8 mouse cellular contexts compared by ENCODE assay signal in genomic region chr13:51408519-51409001, GRCm38 (mm10). TPM values are rescaled to one million over a fixed set of nuclear protein-coding genes. Genes with fewer than 3 reads are reported as not detected.
DNase-seq lines count a peak whose midpoint lies in the region; ATAC-seq and TF ChIP-seq lines count a peak whose summit lies in the region.

Gene S1pr3 (plus strand): TSS chr13:51408639.

- no peak for TF ChIP-seq CTCF in ES-Bruce4 (IDR thresholded peaks at IDR 0.05; ENCODE audit: low read depth, low read length)
- no peak for TF ChIP-seq CTCF in brain, embryonic 14.5 days (IDR thresholded peaks at IDR 0.05; ENCODE audit: borderline replicate concordance, extremely low read depth, insufficient read depth, insufficient read length)
- TF ChIP-seq CTCF in liver, embryonic 14.5 days (IDR thresholded peaks at IDR 0.05; ENCODE audit: low read depth): no peak

- ATAC-seq in hindbrain, embryonic 16.5 days: peak; percentile 63
- no peak for ATAC-seq in liver, embryonic 14.5 days (ENCODE audit: insufficient read depth)
- ATAC-seq in neural tube, embryonic 11.5 days (ENCODE audit: insufficient read depth, low FRiP score, low TSS enrichment): peak; percentile 80
- no peak for ATAC-seq in cerebellum, adult (ENCODE audit: insufficient number of reproducible peaks, low FRiP score, low TSS enrichment)

- 1% methylated on average over 33 of the region's 33 CpGs for WGBS in hindbrain, embryonic 16.5 days
- WGBS in liver, embryonic 14.5 days (ENCODE audit: insufficient replicate concordance): under 1% methylated on average over 33 of the region's 33 CpGs
- under 1% methylated on average over 33 of the region's 33 CpGs for WGBS in neural tube, embryonic 11.5 days

- H3K27me3 ChIP-seq in ES-Bruce4 (ENCODE audit: control insufficient read depth, insufficient read depth, low read length, poor library complexity, severe bottlenecking): no peaks in the 10 kb centered on the region
- no peaks in the 10 kb centered on the region for H3K27me3 ChIP-seq in hindbrain, embryonic 16.5 days (replicated peaks; ENCODE audit: control insufficient read depth, insufficient read depth, low read length)
- peaks cover 17% of the 10 kb centered on the region for H3K27me3 ChIP-seq in liver, embryonic 14.5 days (ENCODE audit: control insufficient read depth, insufficient read depth, low read length)
- peaks cover 5% of the 10 kb centered on the region; the same call in 1 of the 2 replicates for H3K27me3 ChIP-seq in neural tube, embryonic 11.5 days (ENCODE audit: control insufficient read depth, insufficient read depth, low read length)

- H3K9ac ChIP-seq in ES-Bruce4 (ENCODE audit: low read depth, poor library complexity, severe bottlenecking): peak within 1 kb of the TSS; percentile 41
- peak within 1 kb of the TSS; percentile 58 for H3K9ac ChIP-seq in hindbrain, embryonic 16.5 days (ENCODE audit: low read depth, low read length)
- no peak within 1 kb of the TSS for H3K9ac ChIP-seq in liver, embryonic 14.5 days (replicated peaks)
- H3K9ac ChIP-seq in neural tube, embryonic 11.5 days (ENCODE audit: low read length): peak within 1 kb of the TSS; percentile 57

- no peaks in the 10 kb centered on the region for H3K9me3 ChIP-seq in ES-Bruce4 (replicated peaks; ENCODE audit: control insufficient read depth, insufficient read depth, low read length, poor library complexity, severe bottlenecking)
- no peaks in the 10 kb centered on the region for H3K9me3 ChIP-seq in hindbrain, embryonic 16.5 days (ENCODE audit: control insufficient read depth, low read length)
- H3K9me3 ChIP-seq in liver, embryonic 14.5 days (ENCODE audit: control insufficient read depth, low read length): no peaks in the 10 kb centered on the region
- no peaks in the 10 kb centered on the region for H3K9me3 ChIP-seq in neural tube, embryonic 11.5 days (ENCODE audit: control insufficient read depth, low read length)

- TF ChIP-seq EP300 in ES-Bruce4 (IDR thresholded peaks at IDR 0.05; ENCODE audit: insufficient read depth, low read depth, low read length): 0 out of 2 replicates have a peak, but pooled peaks have one; percentile 24
- TF ChIP-seq EP300 in liver, embryonic 14.5 days (IDR thresholded peaks at IDR 0.05; ENCODE audit: low read depth): no peak

- H3K4me1 ChIP-seq in ES-Bruce4 (ENCODE audit: control insufficient read depth, insufficient read depth, low read length): no peaks in the 10 kb centered on the region
- H3K4me1 ChIP-seq in hindbrain, embryonic 16.5 days (ENCODE audit: control insufficient read depth, insufficient read depth, low read depth, low read length): peaks cover 14% of the 10 kb centered on the region
- H3K4me1 ChIP-seq in liver, embryonic 14.5 days (replicated peaks; ENCODE audit: control insufficient read depth in 2 of 2, insufficient read depth in 2 of 2, low read length in 1 of 2): peaks cover 0 to 4% of the 10 kb centered on the region in 2 experiments; a peak in 1 of 4 replicates
- peaks cover 5% of the 10 kb centered on the region; the same call in 1 of the 2 replicates for H3K4me1 ChIP-seq in neural tube, embryonic 11.5 days (ENCODE audit: control insufficient read depth, insufficient read depth, low read length)

- no peak for TF ChIP-seq POLR2A in ES-Bruce4 (IDR thresholded peaks at IDR 0.05; ENCODE audit: insufficient read depth, low read length)
- no peak for TF ChIP-seq POLR2A in brain, embryonic 14.5 days (IDR thresholded peaks at IDR 0.05; ENCODE audit: borderline replicate concordance, extremely low read depth, insufficient read depth, insufficient read length, poor library complexity, severe bottlenecking)

- H3K4me3 ChIP-seq in ES-Bruce4 (ENCODE audit: low read depth, low read length): peak within 1 kb of the TSS; percentile 73
- peak within 1 kb of the TSS; percentile 43 for H3K4me3 ChIP-seq in hindbrain, embryonic 16.5 days (ENCODE audit: low read length)
- peak within 1 kb of the TSS; percentile 6 to 37 for H3K4me3 ChIP-seq in liver, embryonic 14.5 days (ENCODE audit: insufficient read depth in 1 of 2, low read depth in 2 of 2, low read length in 2 of 2)
- H3K4me3 ChIP-seq in neural tube, embryonic 11.5 days (ENCODE audit: low read depth, low read length): peak within 1 kb of the TSS; percentile 32

- peak; percentile 72 for DNase-seq in brain, embryonic 14.5 days (ENCODE audit: low read depth)
- peak; percentile 72 for DNase-seq in gastrocnemius, postnatal 25 days
- no peak for DNase-seq in liver, embryonic 14.5 days (ENCODE audit: low read depth in 3 of 3, low spot score in 3 of 3)
- DNase-seq in neural tube, embryonic 11.5 days (ENCODE audit: low spot score): peak; percentile 78
- peak; percentile 33 for DNase-seq in urinary bladder, postnatal 14 days (ENCODE audit: low spot score)

- H3K27ac ChIP-seq in ES-Bruce4 (ENCODE audit: insufficient read depth, low read length): no peak within 1 kb of the TSS
- H3K27ac ChIP-seq in hindbrain, embryonic 16.5 days (ENCODE audit: low read depth, low read length): no peak within 1 kb of the TSS
- H3K27ac ChIP-seq in liver, embryonic 14.5 days: no peak within 1 kb of the TSS
- no peak within 1 kb of the TSS for H3K27ac ChIP-seq in neural tube, embryonic 11.5 days (ENCODE audit: low read depth, low read length)

- H3K4me2 ChIP-seq in hindbrain, embryonic 16.5 days (ENCODE audit: low read length): peak within 1 kb of the TSS; percentile 76
- H3K4me2 ChIP-seq in liver, embryonic 14.5 days (ENCODE audit: low read depth): peak within 1 kb of the TSS; percentile 45
- H3K4me2 ChIP-seq in neural tube, embryonic 11.5 days (ENCODE audit: low read depth): peak within 1 kb of the TSS; percentile 42

- H3K36me3 ChIP-seq in ES-Bruce4 (ENCODE audit: control insufficient read depth, insufficient read depth, low read length, poor library complexity, severe bottlenecking): no peaks in the 10 kb centered on the region
- H3K36me3 ChIP-seq in hindbrain, embryonic 16.5 days (ENCODE audit: control insufficient read depth, insufficient read depth, low read length): no peaks in the 10 kb centered on the region
- H3K36me3 ChIP-seq in liver, embryonic 14.5 days (replicated peaks; ENCODE audit: control insufficient read depth, insufficient read depth, low read depth): no peaks in the 10 kb centered on the region
- H3K36me3 ChIP-seq in neural tube, embryonic 11.5 days (ENCODE audit: control insufficient read depth, insufficient read depth, low read length): no peaks in the 10 kb centered on the region

RNA-seq across cellular contexts. Expression of gene S1pr3, which starts in this region (rescaled TPM):
- 0.88 and 0.97 TPM in 2 replicates for polyA plus RNA-seq in ES-Bruce4 (2011; ENCODE audit: insufficient read depth, insufficient read length, low read depth, missing spikeins)
- 8.2 and 12.8 TPM in 2 replicates for polyA plus RNA-seq in brain, embryonic 14.5 days (2012; rRNA removed)
- 1 to 10 TPM; 4.1 to 4.9 TPM for total RNA-seq in gastrocnemius, postnatal 25 days (2021)
- polyA plus RNA-seq in hindbrain, embryonic 16.5 days (2015; fragmentation: Nextera tagmentation; extraction: Ambion mirVana): 15.0 and 17.1 TPM in 2 replicates
- 0.56 and 0.58 TPM in 2 replicates for polyA plus RNA-seq in liver, embryonic 14.5 days (2012; rRNA removed)
- polyA plus RNA-seq in liver, embryonic 14.5 days (2014; fragmentation: Nextera tagmentation; extraction: Ambion mirVana): 0.76 and 0.83 TPM in 2 replicates
- polyA plus RNA-seq in neural tube, embryonic 11.5 days (2014; fragmentation: Nextera tagmentation; extraction: Ambion mirVana): 52.2 and 55.8 TPM in 2 replicates

Comparison
In these comparisons a context has a peak if more than half of its experiments do, and no peak if none do; other contexts are left out.
1. H3K4me3 ChIP-seq: peak in every context shown above with its lines; median percentile 73 in ES-Bruce4; 43 in hindbrain, embryonic 16.5 days; 32 in neural tube, embryonic 11.5 days; 22 in liver, embryonic 14.5 days.
2. DNase-seq: peak in brain, embryonic 14.5 days (single experiment), gastrocnemius, postnatal 25 days (single experiment), neural tube, embryonic 11.5 days (single experiment) and urinary bladder, postnatal 14 days (single experiment); none in liver, embryonic 14.5 days (0 of 3).
3. ATAC-seq: peak in hindbrain, embryonic 16.5 days (single experiment) and neural tube, embryonic 11.5 days (single experiment); none in liver, embryonic 14.5 days (single experiment) and cerebellum, adult (single experiment).
4. Peak in every context shown above with its lines, with median percentiles within 50 percentile points of each other: H3K4me2 ChIP-seq.